Mouse (Mus musculus) CD4-positive helper T cell, adult 2 months (primary cell): ENCODE results near the gene Rhox2h.
"Not testable (repeated sequence)": the region's sequence is repeated elsewhere in the genome, so short reads cannot be mapped to it uniquely, and the experiment has no call there.

ENCODE experiments used
- DNase-seq: peaks from one replicate; pipeline ENCODE4 v3.0.0-alpha.2; 2012; ENCODE audit warnings: low read depth, missing footprints, low spot score

Gene Rhox2h

DNA sequence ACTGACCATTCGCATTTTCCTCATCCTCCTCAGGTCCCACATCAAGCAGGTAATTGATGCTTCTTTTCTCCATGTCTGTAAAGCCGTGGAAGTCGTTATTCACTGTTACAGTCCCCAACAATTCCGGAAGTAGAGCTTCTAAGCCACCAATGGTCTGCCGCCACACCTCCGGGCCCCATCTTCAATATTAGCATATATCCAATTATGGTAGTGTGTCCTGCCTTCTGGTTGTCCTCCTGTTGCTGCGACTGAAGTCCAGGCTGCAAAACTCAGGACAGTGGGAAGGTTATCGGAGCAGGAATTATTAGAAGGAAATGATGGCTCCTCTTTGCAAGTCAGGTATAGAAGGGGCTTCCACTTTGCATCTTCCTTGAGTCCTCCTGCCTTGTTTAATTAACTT is at the start of gene Rhox2h:
TSS of gene Rhox2h (minus strand) at position 101 of the 400 bp plus-strand sequence.
- DNase-seq = not testable (repeated sequence)

DNA sequence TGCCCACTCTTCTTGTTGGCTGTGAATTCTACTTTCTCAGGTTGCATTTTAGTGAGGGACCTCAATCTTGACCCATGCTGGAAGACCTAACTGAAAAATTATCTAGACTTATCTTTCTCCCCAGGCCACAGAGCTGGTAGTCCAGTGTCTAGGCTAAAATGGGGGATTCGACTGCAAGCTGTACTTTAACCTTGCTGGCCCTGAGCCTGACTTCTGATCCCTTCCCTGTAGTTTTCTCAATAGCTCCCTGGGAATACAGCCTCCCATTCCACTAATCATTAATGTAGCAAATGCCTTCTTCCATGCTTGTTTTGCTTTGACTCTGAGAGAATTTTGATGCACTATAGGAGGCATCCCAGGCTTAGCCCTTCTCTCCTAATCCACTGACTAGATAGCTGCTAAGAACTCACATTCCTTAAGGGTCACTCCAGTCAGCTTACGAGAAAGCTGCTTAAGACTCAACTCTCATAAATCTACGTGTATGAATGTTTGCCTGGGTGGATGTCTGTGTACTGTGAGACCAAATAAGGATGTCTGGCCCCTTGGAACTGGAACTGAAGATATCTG is 28.8 kb upstream of the Rhox2h start:
- no peak for DNase-seq

DNA sequence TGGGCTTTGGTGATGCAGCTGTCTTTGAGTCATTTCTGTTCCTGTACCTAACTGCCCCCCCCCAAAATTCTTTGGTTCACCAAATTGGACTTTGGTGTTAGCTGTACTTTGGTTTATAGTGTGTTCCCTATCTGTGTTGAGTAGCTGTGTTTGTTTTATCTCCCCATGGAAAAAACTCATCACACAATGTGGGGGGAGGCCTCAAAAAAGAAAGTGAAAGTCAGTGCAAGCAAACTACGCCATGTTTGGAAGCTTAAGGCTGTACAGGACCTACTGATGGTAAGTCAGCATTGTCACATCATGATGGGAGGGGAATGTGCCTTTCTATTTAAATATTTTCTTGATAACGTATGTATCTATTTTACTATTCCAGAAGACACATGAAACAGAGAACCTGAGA is 19.2 kb upstream of the Rhox2h start:
- no peak for DNase-seq

GRCm38 (mm10) chrX:37683031-37683715 is 10.1 kb upstream of the Rhox2h start:
- no peak for DNase-seq

- not testable (repeated sequence) for DNase-seq
Observed at GRCm38 (mm10) chrX:37668664-37669063, 4.4 kb downstream of the Rhox2h start, which contains the start of gene Rhox3h. Rhox3h (minus strand) TSS chrX:37668764.

GRCm38 (mm10) chrX:37651227-37651626 is 21.9 kb downstream of the Rhox2h start, which contains the start of gene Rhox4g:
Rhox4g (minus strand) TSS chrX:37651327.
- not testable (repeated sequence) for DNase-seq

- not testable (repeated sequence) for DNase-seq
Observed at GRCm38 (mm10) chrX:37643370-37643769, 29.7 kb downstream of the Rhox2h start, which contains the start of gene Rhox2g. Rhox2g (minus strand) TSS chrX:37643470.

GRCm38 (mm10) chrX:37628512-37628911 is 44.6 kb downstream of the Rhox2h start, which contains the start of gene Rhox3g:
Rhox3g (minus strand) TSS chrX:37628612.
- not testable (repeated sequence) for DNase-seq
